Mouse (Mus musculus): ENCODE measurements around the gene Rnf148. TPM values are rescaled to one million over a fixed set of nuclear protein-coding genes. Genes with fewer than 3 reads are reported as not detected.

The Rnf148 gene
- polyA plus RNA-seq, 1 experiment, result not detected

DNA sequence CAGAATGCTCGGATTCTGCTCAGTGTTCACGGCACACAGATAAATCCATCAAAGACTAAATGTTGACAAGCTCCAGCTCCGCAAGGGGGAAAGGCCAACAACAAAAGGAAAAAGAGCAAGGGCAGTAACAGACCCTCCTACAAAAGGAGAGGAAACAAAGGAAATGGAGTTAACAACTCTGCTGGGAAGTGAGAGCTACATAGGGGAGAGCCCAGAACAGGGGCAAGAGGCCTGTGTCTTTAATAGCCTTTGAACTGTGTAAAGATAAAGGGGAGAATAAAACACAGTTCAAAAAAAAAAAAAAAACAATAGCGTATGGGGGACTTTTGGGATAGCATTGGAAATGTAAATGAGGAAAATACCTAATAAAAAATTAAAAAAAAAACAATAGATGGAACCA lies 24.5 kb downstream of the Rnf148 start:
- Histone ChIP-seq H3K4me1 (ENCODE audit: control insufficient read depth) (no peaks in the 10 kb centered on the region), H3K4me3 (replicated peaks) (no peak overlapping the region), H3K36me3 (ENCODE audit: control insufficient read depth) (no peaks in the 10 kb centered on the region), H3K9me3 (ENCODE audit: control insufficient read depth, low read length) (peaks cover 3% of the 10 kb centered on the region; the same call in 1 of the 2 replicates), H3K27me3 (ENCODE audit: control insufficient read depth) (no peaks in the 10 kb centered on the region)
- TF ChIP-seq GATA1 (IDR thresholded peaks at IDR 0.05; ENCODE audit: low read length) (no peak), TAL1 (IDR thresholded peaks at IDR 0.05; ENCODE audit: low read length) (no peak)

Other genes with a start within 250 kb of the Rnf148 start
- gene Rnf133, start 4.8 kb downstream of the Rnf148 start, polyA plus RNA-seq (2012), result not detected in 2 replicates
- not detected in 2 replicates for gene Cadps2, start 184.3 kb upstream of the Rnf148 start, polyA plus RNA-seq (2012)